Mouse (Mus musculus): ENCODE measurements around the gene Pheta2. TPM values are rescaled to one million over a fixed set of nuclear protein-coding genes. Genes with fewer than 3 reads are reported as not detected.
A peak's percentile ranks its signal among the peaks of the same experiment; 100 is the strongest.
"Not testable (repeated sequence)": the region's sequence is repeated elsewhere in the genome, so short reads cannot be mapped to it uniquely, and the experiment has no call there.

Pheta2 gene
- total RNA-seq, 2 experiments from 2014 or later = 0.80 to 1.1 TPM

DNA sequence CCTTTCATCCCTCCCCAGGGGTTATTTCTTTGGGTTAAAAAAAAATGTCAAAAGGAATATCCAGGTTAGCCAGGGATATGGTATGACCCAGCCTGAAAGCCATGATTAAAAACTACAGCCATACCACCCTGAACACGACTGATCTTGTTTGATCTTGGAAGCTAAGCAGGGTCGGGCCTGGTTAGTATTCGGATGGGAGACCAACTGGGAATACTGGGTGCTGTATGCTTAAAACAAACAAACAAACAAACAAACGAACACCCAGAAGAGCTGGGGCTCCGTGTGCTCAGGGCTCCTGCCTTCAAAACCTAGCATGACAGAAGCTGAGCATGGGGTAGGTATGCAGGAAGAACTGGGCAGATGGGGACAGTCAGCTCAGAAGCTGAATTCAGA lies 3.8 kb downstream of the Pheta2 start:
- no peak for DNase-seq (ENCODE audit: low spot score in 2 of 2)

DNA sequence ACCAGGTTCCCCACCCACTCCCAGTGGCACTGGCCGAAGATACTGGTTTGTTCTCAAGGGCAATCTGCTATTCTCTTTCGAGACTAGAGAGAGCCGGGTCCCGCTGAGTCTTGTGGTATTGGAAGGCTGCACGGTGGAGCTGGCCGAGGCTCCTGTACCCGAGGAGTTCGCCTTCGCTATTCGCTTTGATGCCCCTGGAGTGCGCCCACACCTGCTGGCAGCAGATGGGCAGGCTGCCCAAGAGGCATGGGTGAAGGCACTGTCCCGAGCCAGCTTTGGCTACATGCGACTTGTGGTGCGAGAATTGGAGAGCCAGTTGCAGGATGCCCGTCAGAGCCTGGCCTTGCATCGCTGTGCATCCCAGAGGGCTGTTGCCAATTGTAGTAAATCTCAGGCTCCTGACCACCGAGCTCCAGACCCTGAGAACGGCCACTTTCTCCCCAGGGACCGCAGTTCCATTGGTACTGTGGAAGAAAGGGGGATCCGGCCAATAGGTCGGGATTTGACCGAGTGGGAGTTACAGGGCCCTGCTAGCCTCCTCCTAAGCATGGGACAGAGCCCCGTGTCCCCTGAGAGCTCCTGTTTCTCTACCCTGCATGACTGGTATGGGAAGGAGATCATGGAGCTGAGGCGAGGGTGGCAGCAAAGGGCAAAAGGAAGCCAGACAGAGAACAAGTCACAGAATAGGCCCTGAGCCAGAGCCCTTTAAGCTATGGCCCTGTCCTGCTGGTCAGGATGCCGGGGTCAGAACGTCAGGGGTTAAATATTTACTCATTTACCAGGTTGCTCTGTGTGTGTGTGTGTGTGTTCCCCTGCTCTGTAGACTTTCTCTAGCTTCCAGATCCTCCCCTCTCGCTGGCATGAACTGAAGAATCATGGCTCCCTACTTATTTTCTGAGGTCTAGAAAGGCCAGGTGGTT lies 4.9 kb downstream of the Pheta2 start:
- no peak for DNase-seq (ENCODE audit: low spot score in 2 of 2)

DNA sequence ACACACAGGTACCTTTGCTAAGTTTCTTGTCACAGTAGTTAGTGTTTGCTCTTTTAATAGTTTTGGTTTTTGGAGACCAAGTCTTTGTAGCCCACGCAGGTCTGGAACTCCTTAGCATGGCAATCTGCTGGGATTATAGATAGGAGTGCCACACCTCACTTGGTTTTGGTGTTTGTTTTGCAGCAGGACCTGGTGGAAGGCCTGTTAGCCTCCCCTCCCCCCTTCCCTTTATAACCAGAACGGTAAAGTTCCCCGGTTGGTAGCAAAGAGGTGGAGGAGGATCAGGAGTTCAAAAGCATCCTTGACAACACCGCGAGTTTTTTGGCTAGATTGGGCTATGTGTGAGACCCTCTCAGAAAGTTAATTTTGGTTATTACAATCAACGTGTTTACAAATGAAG lies 6.2 kb downstream of the Pheta2 start:
- DNase-seq (ENCODE audit: low spot score in 2 of 2) = no peak

DNA sequence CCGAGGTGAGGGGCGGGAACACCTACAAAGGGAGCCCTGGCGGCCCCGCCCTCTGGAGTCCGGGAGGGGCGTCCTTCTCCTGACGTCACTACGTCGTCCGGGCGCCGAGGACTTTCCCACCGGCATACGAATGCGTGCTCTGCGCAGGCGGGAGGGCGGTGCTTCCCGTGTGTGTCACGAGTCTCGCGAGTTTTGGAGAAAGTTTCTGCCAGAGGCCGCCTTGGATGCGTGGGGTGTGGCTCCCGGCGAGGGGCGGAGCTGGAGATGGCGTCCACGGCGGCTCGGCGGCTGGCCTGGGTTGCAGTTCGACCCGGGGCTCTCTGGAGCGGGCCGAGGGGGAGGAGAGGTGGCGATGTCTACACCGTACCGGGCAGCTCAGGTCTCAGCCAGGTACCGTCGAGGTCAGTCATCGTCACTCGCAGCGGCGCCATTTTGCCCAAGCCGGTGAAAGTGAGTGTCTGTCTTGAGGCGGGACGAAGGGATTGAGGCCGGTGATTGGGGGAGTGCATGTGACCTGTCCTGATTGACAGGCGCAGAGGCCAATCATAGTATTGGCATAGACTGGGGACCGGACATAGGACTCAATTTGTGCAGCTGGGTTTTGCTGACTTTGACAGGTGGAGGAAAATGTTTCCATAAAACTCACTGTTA lies 7.2 kb downstream of the Pheta2 start:
- peak; percentile 97 to 98 for DNase-seq (ENCODE audit: low spot score in 2 of 2)

DNA sequence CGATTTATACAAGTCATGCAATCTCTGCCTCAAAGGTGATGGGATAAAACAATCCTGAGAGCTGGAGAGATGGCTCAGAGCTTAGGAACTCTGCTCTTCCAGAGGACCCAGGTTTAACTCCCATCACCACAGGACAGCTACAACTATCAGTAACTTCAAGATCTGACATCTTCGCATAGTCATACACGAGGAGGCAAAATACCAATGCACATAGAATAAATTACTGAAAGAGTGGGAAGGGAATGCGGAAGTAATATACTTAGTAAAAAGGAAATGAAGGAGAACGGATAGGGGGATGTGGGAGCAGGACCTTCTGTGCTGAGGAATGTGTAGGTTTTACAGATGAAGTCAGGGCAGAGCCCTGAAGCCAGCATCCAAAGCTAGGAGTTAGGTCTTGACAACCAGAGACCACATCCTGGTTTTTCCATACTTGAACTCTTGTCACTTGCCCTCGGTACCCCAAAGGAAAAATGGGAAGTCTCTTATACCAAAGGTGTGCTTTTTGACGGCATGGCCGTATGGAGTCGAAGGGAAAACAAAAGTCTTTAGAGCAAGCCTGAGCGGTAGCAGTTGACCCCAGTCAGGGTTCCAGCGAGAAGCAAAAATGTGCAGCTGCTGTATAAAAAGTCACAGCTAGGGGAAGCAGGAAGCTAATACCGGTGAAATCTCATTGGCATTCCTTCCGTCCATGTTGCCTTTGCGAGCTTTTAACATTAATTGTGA lies 8.0 kb downstream of the Pheta2 start:
- no peak for DNase-seq (ENCODE audit: low spot score in 2 of 2)

DNA sequence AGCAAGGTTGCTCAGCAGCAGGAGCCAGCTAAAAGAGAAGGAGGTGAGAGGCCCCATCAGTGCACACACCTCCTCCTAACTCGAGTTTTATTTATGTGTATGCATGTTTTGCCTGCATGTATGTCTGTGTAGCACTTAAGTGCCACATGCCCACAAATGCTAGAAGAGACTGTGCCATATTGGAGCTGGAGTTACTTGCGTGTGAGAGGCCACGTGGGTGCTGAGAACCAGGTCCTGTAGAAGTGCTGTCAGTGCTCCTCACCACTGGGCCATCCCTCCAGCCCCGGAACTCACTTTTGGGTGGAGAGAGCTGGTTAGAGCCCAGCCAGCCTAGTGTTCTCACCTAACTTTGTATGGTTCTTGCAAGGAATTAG lies 8.5 kb downstream of the Pheta2 start:
- no peak for DNase-seq (ENCODE audit: low spot score in 2 of 2)

DNA sequence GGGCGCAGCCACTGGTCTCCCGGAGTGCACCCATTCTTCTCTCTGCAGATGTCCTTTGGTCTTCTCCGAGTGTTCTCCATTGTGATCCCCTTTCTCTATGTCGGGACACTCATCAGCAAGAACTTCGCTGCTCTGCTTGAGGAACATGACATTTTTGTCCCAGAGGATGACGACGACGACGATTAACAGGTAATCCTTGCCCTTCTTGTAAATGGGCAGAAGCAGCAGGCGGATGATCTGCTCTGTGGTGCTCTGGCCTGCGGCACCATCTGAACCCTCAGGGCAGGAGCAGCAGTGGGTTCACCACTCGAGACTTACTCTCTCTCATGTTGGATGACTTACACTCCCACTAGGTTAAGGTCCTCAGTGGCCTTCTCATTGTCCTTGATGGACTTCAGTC lies 9.1 kb downstream of the Pheta2 start:
- no peak for DNase-seq (ENCODE audit: low spot score in 2 of 2)

DNA sequence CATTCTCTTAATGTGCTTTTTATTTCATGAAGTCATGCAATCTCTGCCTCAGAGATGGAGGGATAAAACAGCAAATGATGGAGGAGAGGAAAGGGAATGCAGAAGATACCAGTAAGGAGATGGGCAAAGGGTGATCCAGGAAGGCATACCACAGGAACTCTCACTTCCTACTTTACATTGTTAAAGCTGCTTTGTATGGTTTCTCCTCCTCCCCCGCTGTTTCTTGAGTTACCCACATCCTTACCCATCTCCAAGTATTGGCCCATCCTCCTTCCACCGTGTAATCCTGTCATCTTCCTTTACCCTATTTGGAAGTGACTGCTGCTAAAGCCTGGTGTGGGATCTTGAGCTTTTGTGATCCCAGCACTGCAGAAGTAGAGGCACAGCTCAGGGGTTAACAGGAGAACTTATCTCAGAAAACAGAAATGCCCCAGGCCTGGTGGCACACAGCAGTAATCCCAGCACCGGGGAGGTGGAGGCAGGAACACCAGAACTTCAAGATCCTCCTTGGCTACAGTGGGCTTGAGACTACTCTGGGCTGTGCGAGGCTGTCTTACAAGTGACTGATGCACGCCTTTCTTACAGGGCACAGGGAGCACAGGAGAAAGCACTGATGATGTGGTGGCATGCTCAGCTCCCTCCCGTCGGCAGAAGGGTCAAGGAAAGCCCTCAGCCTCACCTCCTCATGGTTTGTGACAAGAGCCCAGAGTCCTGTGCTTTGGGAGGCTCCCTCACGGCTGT lies 9.7 kb downstream of the Pheta2 start:
- no peak for DNase-seq (ENCODE audit: low spot score in 2 of 2)

DNA sequence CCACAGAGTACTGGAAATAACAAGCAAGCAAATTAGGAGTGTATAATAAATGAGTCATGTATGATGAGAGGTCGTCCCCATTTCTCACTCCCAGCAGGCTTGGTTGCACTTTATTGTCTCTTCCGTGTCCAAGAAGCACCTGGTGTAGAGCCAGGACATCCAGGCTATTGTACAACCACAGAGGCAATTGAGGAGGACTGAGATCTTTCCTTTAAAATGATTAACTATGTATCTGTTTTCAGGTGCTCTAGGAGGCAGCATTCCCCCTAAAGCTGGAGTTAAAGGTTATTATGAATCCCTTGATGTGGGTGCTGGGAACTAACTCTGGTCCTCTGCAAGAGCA lies 10.2 kb downstream of the Pheta2 start:
- DNase-seq (ENCODE audit: low spot score in 2 of 2) = no peak

DNA sequence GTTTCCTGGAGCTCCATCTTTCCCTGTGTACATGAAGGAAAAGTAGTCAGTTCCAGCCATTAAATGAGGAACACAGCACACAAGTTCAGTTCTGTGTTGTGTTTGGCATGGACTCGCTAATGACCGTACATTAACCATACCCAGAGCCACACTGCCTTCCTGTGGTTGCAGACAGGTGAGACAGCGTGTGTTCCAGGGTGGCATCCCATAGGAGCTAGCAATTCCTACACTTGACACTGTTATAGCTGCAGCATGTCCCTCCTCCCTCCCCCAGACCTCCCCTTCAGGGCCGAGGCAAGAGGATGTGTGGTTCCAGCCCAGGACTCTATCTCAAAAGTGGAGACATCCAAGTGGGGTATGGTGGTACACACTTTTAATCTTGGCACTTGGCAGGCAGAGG lies 11.6 kb downstream of the Pheta2 start:
- DNase-seq (ENCODE audit: low spot score in 2 of 2) = no peak

DNA sequence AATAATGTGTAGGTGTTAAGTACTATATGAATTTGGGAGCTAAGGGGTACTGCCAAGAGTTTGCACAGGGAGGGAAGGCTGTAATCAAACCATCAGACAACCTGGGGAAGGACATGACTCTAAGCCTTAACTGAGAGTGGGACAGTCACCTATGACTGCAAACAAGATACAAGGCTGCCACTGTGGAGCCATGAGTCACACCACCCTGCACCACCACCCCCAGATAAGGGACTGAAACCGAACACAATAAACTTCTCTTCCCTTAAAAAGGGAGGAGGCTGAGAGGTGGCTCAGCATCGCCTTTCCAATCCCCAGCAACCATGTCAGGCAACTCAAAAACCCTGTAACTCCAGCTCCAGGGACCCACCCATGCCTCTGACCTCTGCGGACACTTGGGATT lies 12.7 kb downstream of the Pheta2 start:
- no peak for DNase-seq (ENCODE audit: low spot score in 2 of 2)

DNA sequence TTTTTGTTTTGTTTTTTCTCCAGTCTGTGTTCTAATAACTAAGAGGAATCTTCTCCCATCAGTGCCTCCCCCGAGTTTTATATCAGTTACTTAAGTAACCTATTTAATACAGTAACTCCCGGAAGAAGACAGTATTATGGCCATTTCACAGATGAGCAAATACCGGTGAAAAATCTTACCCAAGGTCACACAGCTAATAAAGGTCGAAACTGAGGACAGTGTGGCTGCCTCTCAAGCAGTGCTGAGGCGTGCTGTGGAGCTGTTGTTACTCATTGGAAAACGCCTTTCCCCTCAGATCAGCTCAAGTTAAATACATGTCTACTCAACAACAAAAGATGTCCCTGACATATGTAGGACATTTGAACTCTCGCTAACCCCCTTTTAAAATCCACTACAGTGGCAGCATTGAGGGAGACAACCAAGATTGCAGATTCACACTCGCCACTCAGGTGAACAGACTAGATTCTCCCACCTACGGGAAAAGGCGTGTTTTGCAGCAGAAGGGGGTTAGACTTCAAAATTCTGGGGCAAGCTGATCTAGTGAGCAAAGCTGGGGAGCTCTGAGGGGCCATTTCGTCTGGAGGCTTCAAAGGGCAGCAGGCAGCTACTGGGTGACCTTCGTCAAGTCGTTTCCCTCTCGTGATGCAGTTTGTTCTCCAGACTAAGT lies 14.5 kb downstream of the Pheta2 start:
- no peak for DNase-seq (ENCODE audit: low spot score in 2 of 2)

DNA sequence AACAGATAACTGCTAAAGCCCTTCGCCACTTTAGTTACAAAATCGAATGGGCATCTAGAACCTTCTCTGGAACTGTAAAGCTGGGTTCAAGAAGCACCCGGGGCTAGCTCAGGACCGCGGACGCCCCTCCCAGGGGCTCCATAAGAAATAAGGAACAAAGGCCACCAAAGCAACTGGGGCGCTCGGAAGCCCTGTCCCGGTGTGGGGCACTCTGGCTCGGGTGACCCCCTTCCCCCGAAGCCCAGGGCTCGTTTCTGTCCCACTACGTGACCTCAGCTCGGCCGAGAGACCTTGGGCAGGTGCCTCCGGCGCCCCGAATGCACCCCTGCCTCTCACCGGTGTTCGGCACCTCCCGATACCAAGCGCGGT lies 15.0 kb downstream of the Pheta2 start:
- no peak for DNase-seq (ENCODE audit: low spot score in 2 of 2)

DNA sequence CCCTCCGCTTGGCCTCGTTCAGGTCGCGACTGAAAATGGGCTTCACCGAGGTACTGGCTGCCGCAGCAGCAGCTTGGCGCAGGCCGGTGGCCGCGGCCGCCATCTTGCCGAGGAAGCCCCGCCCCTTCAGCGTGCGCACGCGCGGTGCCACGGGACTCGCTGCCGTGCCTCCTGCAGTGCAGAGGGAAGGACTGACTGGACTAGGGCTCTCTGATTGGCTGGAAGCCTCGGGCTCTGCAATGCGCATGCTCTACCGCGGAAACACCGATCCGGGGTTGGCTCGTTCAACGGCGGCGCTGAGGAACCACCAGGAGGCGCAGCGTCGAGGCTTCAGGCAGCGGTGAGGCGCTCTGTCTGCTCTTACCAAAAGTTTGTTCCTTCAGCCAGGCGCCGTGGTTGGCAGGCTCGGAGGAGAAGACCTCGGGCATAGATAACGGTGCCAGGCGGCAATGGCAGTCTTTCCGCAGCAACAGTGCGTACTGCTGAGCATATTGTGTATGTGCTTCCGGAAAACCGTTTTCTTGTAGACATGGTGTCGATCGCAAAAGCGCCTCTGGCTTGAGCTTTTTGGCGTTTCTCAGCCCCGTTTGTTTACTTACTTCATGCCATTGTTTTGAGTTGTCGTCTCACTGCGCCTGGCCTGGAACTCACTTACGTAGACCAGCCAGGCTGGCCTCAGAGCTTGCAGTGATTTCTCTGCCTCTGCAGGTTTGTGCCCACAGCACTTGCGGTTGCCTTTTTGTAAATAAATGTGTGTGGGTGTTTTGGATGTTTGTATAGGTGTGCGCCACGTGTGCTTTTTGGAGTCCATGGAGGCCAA lies 15.6 kb downstream of the Pheta2 start, which contains the start of gene Ndufa6:
Ndufa6 (minus strand) TSS at position 197 of the 820 bp plus-strand sequence.
- DNase-seq (ENCODE audit: low spot score in 2 of 2) = peak; percentile 97 to 98

DNA sequence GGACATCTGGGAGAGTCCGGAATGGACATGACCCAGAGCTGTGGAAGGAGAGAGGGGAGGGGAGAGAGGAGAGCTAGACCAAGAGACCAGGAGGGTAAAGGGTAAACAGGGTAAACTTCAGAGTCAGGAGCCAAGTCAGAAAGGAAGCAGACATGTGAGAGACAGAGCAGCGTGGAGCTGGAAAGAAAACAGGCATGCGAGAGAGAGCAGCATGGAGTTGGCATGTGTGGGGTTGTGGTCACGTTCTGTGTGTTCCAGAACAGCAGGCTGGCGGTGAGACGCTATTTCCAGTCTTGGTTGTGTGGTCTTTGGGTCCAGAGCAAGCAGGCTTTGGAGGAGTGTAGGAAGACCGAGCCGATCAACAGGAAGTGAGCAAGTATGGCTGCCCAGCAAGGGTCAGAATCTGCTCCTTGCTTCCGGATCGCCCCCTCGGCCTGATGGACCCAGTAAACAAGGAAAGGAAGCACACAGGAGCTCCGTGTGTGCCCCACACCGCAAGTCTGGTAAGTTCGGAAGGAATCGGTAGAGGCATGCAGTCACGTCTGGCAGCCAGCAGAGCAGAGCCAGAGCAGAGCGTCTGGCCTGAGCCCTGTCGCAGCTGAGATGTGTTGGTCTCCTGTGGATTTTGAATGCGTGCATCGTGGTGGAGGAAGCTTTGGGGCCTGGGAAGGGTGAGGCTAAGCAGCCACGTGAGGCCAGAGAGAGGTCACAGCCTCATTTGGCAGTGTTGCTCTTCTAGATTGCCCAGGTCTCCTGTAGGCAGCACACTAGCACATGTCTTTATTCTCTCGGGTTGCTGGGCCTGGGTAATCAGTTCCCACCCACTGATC lies 19.9 kb downstream of the Pheta2 start:
- DNase-seq (ENCODE audit: low spot score in 2 of 2) = no peak

DNA sequence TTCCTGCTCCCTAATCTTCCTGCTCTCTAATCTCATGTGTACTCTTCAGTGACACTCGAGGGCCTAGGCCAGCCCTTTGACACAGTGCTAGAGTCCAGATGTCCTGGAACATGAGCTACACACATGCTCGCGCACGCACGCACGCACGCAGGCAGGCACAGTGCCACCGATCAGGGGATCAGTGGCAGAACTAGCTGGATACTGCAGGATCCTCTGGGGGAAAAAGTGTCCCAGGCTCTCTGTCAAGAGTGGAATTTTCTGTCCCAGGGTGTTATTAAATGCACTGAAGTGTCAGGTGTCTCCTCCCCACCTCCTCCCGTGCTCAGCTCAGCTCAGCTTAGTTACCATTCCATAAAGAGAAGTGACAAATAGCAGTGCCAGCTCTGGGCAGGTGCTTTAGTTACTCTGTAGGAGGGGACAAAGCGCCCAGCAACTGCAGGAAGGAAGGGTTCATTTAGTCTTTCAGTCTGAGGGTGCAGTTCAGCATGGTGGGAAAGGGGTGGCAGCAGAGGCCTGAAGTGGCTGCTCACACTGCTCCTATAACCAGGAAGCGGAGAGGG lies 22.8 kb downstream of the Pheta2 start:
- peak in 1 of 2 experiments; percentile 37 for DNase-seq (ENCODE audit: low spot score in 2 of 2)

DNA sequence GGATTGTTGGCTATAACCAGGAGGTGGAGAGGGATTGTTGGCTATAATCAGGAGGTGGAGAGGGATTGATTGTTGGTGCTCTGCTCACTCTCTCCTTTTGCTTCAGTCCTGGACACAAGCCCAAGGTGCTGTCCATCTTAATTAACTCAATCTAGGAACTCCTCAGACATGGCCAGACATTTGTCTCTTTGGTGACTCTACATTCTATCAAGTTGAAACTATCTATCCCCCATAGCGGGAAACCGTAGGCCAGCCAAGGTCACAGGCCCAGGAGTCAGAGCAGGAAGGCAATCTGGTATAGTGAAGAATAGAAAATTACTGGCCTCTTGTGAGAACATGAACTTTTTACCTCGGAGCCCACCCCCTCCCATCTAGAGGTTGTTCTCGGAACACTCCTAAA lies 23.5 kb downstream of the Pheta2 start:
- peak in 1 of 2 experiments; percentile 6 for DNase-seq (ENCODE audit: low spot score in 2 of 2)

DNA sequence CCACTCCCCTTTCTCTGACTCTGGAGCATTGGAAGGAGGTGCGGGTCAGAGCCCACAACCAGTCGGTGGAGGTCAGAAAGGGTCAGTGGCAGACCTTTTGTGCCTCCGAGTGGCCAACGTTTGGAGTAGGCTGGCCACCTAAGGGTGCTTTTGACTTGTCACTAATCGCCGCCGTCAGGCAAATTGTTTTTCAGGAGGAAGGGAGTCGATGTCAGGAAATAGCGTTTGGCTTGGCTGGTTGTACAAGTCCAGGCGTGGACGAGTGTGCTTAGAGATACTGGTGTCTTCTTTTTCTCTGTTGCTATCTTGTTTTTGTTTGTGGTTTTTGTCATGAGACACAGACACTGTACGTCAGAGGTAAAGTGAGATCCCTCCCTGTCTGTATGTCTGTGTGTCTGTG lies 25.1 kb downstream of the Pheta2 start:
- not testable (repeated sequence) for DNase-seq (ENCODE audit: low spot score in 2 of 2)

DNA sequence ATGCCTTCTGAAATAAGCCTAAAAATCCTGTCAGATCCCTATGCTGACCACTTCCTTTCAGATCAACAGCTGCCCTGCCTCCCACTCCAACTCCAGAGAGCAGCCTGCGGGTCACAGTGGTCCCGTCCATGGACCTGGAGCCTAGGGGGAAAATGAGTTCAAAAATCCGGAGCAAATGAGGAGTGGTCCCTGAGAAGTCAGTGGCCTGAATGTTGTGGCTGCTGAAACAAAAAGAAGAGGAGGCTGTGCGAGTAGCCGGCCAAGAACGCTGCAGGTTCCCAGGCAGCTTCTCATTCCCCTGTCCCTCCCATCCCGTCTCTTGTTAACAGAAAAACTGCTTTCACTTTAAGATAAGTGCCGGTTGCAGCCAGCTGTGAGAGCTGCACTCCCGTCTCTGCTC lies 25.8 kb downstream of the Pheta2 start:
- not testable (repeated sequence) for DNase-seq (ENCODE audit: low spot score in 2 of 2)

All from layer of hippocampus, postnatal 10 days (tissue).